Mouse (Mus musculus): ENCODE results near the gene Kif21b.

Gene Kif21b

DNA sequence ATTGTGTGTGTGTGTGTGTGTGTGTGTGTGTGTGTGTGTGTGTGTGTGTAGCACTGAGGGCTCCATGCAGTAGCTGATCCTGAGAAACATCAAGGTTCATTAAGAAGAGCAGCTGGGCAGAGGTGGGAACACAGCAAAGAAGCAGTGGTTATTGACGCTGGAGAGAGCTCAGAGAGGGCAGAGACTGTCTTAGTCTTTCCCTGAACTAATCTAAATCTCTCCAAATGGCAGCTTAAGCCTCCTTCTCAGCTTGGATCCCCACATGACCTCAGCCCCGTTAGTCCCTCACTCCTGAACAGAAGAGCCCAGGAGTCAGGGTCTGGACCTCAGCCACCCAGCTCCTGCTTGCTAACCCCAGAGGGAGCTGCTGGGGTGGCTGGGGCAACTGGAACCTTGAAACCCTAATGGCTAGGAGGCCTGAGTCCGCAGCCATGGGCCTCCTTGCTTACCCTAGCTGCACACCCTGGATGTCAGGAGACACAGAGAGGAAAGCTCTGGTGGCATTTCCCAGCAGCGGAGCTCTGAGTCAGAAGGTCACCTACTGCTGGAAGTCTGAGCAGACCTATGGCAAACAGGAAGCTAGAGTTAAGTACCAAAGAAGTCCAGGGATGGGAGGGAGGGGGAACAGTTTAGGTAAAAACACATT is 2.1 kb upstream of the Kif21b start:
- no peak for DNase-seq (ENCODE audit: low read depth, low spot score)

DNA sequence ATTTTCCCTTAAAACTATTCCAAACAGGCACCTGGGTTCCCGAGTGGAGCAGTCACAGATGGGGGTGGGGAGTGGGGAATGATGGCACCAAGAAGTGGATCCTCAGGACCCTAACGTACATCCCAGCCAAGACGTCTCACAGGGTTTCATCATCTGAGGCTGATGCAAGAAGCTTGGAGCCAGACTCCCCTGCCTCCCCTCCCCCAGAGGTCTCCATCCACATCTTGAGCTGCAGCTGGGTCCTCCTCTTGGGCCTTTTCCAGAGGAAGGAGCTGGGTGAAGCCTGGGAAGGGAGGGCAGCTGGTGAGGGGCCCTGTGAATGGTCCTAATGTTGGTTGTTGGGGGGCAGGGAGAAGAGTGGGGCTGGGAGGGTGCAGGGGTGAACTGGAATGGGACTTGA is 1.1 kb upstream of the Kif21b start:
- DNase-seq (ENCODE audit: low read depth, low spot score), result no peak

DNA sequence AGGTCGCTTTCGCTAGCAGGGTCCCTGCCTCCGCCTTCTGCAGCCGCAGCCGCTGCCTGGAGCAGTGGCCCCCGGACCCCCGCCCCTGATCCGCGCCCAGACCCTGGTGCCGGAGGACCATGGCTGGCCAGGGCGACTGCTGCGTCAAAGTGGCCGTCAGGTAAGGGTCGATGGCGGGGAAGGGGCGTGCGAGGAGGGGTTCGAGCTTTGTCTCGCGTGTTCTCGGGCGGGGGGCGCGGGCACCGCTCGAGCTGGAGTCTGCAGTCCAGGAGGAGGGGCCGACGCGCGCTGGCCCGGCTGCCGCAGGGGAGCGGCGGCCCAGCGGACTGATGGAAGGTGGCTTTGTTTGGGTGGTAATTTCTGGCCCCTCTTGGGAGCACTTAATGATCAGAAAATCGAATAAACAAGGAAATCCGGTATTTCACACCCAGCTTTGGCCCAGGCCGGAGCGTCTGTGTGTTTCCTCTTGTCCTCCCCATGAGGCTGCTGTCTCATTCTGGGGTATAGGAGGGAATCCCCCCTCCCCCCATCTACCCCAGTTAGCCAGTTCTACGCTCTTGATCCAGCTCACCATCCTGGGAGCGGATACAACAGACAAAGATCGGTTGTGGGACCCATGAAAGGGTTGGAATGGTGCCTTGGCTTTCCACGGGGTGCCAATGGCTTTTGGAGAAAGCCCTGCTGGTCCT is 558 bp downstream of the Kif21b start:
- no peak for DNase-seq (ENCODE audit: low read depth, low spot score)

GRCm38 (mm10) chr1:136132386-136133201 is 1.4 kb downstream of the Kif21b start:
- no peak for DNase-seq (ENCODE audit: low read depth, low spot score)

DNA sequence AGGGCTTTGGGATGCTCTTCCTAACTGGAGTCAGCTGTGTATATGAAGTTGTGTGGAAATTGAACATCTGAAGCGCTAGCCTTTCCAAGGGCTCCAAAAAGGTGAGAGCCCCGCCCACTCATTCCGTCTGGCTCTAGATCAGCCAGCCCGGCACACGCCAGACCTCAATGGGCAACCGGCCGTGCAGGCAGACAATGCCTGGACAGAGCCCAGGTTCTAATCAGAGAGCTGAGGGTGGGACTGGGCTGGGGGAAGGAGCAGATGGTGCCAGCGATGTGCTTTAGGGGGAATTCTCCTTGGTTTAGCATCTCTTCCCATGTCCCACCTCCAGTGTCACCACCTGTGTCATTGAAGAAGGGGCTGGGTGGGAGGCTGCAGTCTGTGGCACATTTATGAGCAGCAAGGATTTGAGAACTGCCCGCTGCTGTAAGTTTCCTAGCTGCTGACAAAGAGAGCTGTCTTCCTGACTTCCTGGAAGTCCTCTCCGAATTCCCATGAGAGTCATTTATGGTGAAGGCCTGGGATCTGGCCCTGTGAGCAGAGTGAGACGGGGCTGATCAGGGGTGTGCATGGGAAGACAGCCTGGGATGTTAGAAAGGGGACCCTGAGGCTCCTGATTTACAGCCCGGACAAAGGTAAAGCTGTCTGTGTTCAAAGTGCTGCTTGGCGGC is 2.5 kb downstream of the Kif21b start:
- no peak for DNase-seq (ENCODE audit: low read depth, low spot score)

- DNase-seq (ENCODE audit: low read depth, low spot score), result no peak
These were observed 3.4 kb downstream of the Kif21b start for GRCm38 (mm10) chr1:136134547-136134946.

DNA sequence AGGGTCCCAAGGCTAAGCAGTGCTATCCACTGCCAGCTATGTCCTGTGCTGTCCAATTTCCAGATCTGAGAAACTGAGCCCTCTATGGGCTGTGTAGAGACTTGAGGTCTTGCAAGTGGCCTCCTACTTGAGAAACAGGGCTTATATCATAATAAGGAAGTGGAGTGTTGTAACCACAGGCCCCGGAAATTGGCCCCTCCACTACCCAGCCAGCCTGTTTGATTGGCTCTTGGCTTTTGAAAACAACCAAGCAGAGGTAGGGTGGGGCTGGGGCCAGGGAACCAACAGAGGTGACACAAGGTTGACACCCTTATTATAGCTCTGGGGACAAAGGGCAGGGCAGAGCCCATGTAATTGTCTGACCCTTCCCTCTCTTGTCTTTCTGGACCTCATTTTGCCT is 3.9 kb downstream of the Kif21b start:
- peak; percentile 69 for DNase-seq (ENCODE audit: low read depth, low spot score)

DNA sequence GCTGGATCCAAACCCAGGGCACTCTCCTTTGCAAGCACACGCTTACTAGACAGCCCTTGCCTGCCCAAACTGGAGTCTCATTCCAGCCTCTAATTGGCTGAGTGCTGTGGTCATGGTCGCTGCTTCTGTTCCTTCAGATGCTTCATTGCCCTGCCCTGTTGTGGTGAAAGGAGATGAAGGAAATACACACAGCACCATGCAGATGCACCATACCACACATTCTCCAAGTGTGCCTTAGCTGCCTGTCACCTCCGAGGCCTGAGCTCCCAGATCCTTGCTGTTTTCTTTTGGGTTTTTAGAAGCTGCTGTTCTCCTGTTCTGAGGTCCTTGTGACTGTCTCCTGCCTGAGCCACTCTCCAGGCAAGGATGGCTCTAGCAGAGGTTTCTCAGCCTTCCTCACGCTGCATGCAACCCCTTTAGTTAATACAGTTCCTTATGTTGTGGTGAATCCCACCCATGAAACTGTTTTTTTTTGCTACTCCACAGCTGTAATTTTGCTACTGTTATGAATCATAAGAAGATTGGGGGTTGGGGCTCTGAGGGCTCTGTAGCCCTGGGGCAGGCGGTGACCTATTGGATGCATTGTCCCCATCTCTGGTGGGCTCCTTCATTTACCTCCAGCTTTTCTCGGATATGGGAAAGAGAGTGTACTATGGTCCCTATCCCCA is 4.7 kb downstream of the Kif21b start:
- no peak for DNase-seq (ENCODE audit: low read depth, low spot score)

GRCm38 (mm10) chr1:136136547-136136946 is 5.4 kb downstream of the Kif21b start:
- no peak for DNase-seq (ENCODE audit: low read depth, low spot score)

GRCm38 (mm10) chr1:136137071-136137531 is 5.9 kb downstream of the Kif21b start:
- no peak for DNase-seq (ENCODE audit: low read depth, low spot score)

- DNase-seq (ENCODE audit: low read depth, low spot score), result no peak
These were observed 6.4 kb downstream of the Kif21b start for GRCm38 (mm10) chr1:136137575-136137974.

DNA sequence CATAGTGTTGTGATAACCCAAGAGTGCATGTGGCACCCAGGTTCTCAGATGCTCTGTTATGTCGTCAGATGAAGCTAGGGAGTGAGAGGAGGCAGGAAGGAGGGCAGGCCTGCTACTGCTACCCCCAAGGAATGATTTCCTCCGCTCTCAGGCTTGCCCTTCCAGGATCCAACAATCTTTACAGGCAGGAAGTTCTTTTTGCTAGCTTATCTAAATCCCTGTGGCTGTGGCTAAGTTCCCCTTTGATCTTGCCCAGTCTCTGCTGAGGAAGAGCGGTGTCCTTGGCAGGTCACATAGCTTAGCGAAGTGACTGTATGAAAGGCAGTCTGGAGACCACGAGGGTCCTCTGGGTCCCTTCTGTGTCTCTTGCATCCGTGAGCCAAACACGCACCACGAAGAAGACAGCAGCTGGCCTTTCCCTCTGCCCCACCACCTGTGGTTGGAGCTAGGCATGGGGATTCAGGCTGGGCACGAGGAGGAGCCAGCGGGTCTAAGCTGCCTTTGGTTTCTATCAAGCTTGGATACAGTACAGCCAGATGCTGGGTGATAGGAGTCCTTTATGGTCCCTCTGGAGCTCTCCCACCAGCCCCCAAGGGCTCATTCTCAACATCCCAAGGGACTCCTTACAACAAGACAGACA is 7.1 kb downstream of the Kif21b start:
- DNase-seq (ENCODE audit: low read depth, low spot score), result no peak

- DNase-seq (ENCODE audit: low read depth, low spot score), result peak; percentile 62
These were observed 8.9 kb downstream of the Kif21b start for GRCm38 (mm10) chr1:136139990-136140640.

DNA sequence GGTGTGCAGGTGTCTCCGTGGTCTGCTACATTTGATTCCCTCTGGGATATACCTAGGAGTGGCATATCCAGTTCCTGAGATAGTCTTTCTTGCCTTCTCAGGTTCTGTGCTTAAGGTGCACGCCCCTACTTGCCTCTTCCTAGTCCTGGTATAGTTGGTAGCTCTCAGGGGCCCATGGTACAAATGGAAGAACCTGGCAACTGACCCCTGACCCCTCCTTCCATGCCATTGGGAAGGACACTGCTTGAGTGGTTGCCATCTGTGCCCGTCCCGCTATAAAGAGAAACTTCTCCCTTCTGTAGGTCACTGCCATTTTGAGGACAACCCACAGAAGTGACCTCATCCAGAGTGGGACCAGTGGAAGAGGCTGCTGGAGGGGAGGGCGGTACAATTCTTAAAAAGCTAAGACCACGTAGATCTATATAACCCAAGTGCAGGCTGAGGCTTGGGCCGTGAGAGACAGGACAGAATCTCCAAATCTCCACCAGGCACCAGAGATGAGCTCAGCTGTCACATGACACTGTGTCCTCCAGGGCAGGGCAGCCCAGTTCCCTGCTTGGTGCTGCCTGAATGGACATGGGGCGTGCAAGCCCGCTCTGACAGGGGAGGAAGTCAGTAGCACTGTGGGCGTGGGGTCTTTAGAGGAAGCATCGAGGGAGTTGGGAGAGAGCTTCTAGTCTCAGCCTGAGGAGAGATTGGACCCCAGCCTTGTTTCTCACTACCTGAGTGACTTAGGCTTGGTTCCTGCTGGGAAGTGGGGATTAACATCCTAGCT is 10.2 kb downstream of the Kif21b start:
- DNase-seq (ENCODE audit: low read depth, low spot score), result no peak

- no peak for DNase-seq (ENCODE audit: low read depth, low spot score)
These were observed 11.1 kb downstream of the Kif21b start for GRCm38 (mm10) chr1:136142336-136142735.

- DNase-seq (ENCODE audit: low read depth, low spot score), result no peak
These were observed 12.3 kb downstream of the Kif21b start for GRCm38 (mm10) chr1:136143514-136143913.

- no peak for DNase-seq (ENCODE audit: low read depth, low spot score)
These were observed 18.5 kb downstream of the Kif21b start for GRCm38 (mm10) chr1:136149702-136150101.

GRCm38 (mm10) chr1:136151371-136151770 is 20.2 kb downstream of the Kif21b start:
- no peak for DNase-seq (ENCODE audit: low read depth, low spot score)

DNA sequence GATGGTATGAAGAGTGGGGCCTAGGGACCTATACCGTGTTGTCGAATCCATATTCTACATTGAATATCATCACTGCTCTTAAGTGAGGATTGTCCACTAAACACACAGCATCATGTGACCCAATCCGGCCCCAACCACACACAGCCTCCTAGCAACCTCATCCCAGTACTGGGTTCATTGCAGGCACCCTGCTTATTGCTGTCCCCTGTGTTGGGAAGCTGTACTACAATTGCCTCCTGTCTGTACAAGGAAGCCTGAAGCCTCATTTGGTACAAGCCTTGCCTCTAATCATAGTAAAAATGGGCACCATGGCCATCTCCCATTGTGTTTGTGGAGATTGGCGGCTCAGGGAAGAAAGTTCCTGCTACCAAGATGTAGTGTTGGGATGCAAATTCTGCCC is 25.1 kb downstream of the Kif21b start:
- DNase-seq (ENCODE audit: low read depth, low spot score), result no peak

DNA sequence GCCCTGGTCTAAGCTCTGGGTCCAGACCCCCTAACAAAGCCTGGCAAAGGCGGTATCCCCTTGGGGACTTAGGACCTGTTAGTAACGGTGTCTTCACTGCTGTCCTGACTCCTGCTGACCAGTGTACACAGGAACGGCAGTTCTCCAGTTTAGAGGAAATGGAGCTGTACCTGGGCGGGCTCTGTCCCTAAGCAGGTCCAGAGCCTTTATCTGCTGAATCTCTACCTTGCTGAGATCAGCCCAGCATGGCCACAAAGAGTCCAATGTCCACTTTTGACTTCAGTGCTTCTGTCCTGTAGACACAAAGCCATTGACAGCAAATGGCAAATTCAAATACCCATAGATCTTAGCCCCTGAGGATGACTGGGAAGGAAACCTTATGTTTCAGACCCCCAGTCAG is 25.8 kb downstream of the Kif21b start:
- no peak for DNase-seq (ENCODE audit: low read depth, low spot score)
